Mouse (Mus musculus): ENCODE data around the gene Hdac9. TPM values are rescaled to one million over a fixed set of nuclear protein-coding genes. Genes with fewer than 3 reads are reported as not detected.

Gene Hdac9
- polyA plus RNA-seq (2014; fragmentation: Illumina TruSeq; extraction: RNeasy Lipid Tissue Mini Kit (QIAGEN cat#74804); ENCODE audit: low read depth, low replicate concordance), result 20.9 TPM

DNA sequence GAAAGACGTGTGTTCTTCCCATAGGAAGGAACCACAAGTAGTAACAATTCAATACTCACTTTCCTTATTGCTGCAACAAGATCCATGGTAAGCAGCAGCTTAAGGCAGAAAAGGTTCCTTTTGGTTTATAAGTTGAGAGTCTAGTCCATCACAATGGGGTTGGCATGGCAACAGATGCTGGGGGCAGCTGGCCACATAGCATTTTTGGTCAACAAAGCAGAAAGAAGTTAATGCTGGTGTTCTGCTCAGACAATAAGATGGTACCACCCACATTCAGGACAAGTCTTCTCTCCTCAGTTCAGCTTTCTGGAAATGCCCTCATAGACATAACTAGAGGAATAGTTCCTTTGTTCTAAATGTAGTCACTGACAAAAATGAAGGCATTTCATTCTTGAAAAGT, at the start of gene Hdac9:
Gene Hdac9, minus strand, starts transcription at position 101 of the 400 bp plus-strand sequence.

Other genes starting within 250 kb of the Hdac9 start
- gene Prps1l1, start 67.7 kb upstream of the Hdac9 start, polyA plus RNA-seq (2014; fragmentation: Illumina TruSeq; extraction: RNeasy Lipid Tissue Mini Kit (QIAGEN cat#74804); ENCODE audit: low read depth, low replicate concordance), result not detected
- 40.6 TPM for gene Snx13, start 130.1 kb upstream of the Hdac9 start, polyA plus RNA-seq (2014; fragmentation: Illumina TruSeq; extraction: RNeasy Lipid Tissue Mini Kit (QIAGEN cat#74804); ENCODE audit: low read depth, low replicate concordance)

All from heart, adult 10 weeks (tissue).